Mouse (Mus musculus): ENCODE results near the gene Stard9.

GRCm38 (mm10) chr2:120608830-120609723, 19.8 kb upstream of the Stard9 start, which contains the start of the genes Haus2 and Lrrc57:
- TF ChIP-seq CTCF (IDR thresholded peaks at IDR 0.05; ENCODE audit: borderline replicate concordance, insufficient read depth, low read length) (no peak), POLR2A (IDR thresholded peaks at IDR 0.05; ENCODE audit: low read depth, low read length) (0 out of 2 replicates have a peak, but pooled peaks have one; percentile 88)

All from embryonic fibroblast, embryonic 13.5 days (primary cell).